Mouse (Mus musculus): ENCODE measurements around the gene Capzb.

- TF ChIP-seq CTCF (IDR thresholded peaks at IDR 0.05; ENCODE audit: extremely low read depth, insufficient read depth, insufficient read length, insufficient replicate concordance) (no peak), POLR2A (IDR thresholded peaks at IDR 0.05; ENCODE audit: low read depth, low read length) (no peak)
These were observed 51.5 kb downstream of the Capzb start for GRCm38 (mm10) chr4:139244176-139244575.

All from spleen, adult 2 months (tissue).